Mouse (Mus musculus): ENCODE data around the gene Tcaf3.

GRCm38 (mm10) chr6:42566076-42566598 is 31.4 kb downstream of the Tcaf3 start:
- TF ChIP-seq POLR2A (IDR thresholded peaks at IDR 0.05; ENCODE audit: low read depth, low read length) (no peak), CTCF (IDR thresholded peaks at IDR 0.05; ENCODE audit: extremely low read depth, insufficient read depth, insufficient read length, insufficient replicate concordance) (no peak)
